Mouse (Mus musculus): ENCODE results near the gene Nudt4. TPM values are rescaled to one million over a fixed set of nuclear protein-coding genes. Genes with fewer than 3 reads are reported as not detected.
A peak's percentile ranks its signal among the peaks of the same experiment; 100 is the strongest.

The Nudt4 gene
- total RNA-seq, 4 experiments from 2014 or later: 276 to 382 (median 344) TPM

GRCm38 (mm10) chr10:95501463-95502081 lies 62.4 kb downstream of the Nudt4 start, which contains the start of gene Mrpl42:
TSS of gene Mrpl42 (minus strand) at chr10:95501940.
- peak; percentile 88 for DNase-seq (ENCODE audit: low spot score)

- no peak for DNase-seq (ENCODE audit: low spot score)
These were observed 62.9 kb downstream of the Nudt4 start for GRCm38 (mm10) chr10:95501033-95501432.

Small RNA genes lying within 50 kb of the gene (microRNA-seq; reads per million reads assigned to microRNA genes)
- 46.8 reads per million, percentile 48 among the genes with 10 or more reads in this experiment for gene Mir3058

Other genes starting within 250 kb of the Nudt4 start
- gene Cradd, start 240.0 kb downstream of the Nudt4 start, total RNA-seq (2022): 10 to 100 TPM in 2 of 4 experiments, 1 to 10 TPM in 2; 6.6 to 15.0 (median 10.4) TPM
- 10 to 100 TPM; 39.1 to 62.3 (median 45.0) TPM for gene Socs2, start 147.0 kb downstream of the Nudt4 start, total RNA-seq (2022)
- gene Mrpl42, start 62.2 kb downstream of the Nudt4 start, total RNA-seq (2022): 100 to 1,000 TPM; 415 to 495 (median 478) TPM
- gene Ube2n, start 49.0 kb downstream of the Nudt4 start, total RNA-seq (2022): 100 to 1,000 TPM in 1 of 4 experiments, 10 to 100 TPM in 3; 85.8 to 102 (median 94.5) TPM
- not detected for gene Anapc15-ps, start 109.3 kb upstream of the Nudt4 start, total RNA-seq (2022)

All from heart, adult 8-10 months (tissue).